Mouse (Mus musculus) ES-Bruce4 (cell line): ENCODE data around the gene Gm815. TPM values are rescaled to one million over a fixed set of nuclear protein-coding genes. Genes with fewer than 3 reads are reported as not detected.

Experiments
- H3K27ac ChIP-seq: 2 replicates; pipeline ENCODE4 v1.5.1; 2012; ENCODE audit warnings: low read length, inconsistent platforms; ENCODE audit not compliant: insufficient read depth
- H3K27me3 ChIP-seq: 2 replicates; pipeline ENCODE4 v1.6.1; 2012; ENCODE audit warnings: mild to moderate bottlenecking, low read length, inconsistent platforms; ENCODE audit not compliant: control insufficient read depth, poor library complexity, insufficient read depth, severe bottlenecking
- H3K36me3 ChIP-seq: 2 replicates; pipeline ENCODE4 v1.6.1; 2012; ENCODE audit warnings: inconsistent platforms, mild to moderate bottlenecking, low read length, moderate library complexity; ENCODE audit not compliant: control insufficient read depth, poor library complexity, insufficient read depth, severe bottlenecking
- H3K4me1 ChIP-seq: one replicate; pipeline ENCODE4 v1.8.1; 2011; ENCODE audit warnings: low read length; ENCODE audit not compliant: control insufficient read depth, insufficient read depth
- H3K4me3 ChIP-seq: 2 replicates; pipeline ENCODE4 v1.5.1; 2011; ENCODE audit warnings: low read depth, mild to moderate bottlenecking, low read length
- H3K9ac ChIP-seq: 2 replicates; pipeline ENCODE4 v1.6.1; 2012; ENCODE audit warnings: low read depth, mild to moderate bottlenecking, inconsistent platforms; ENCODE audit not compliant: poor library complexity, severe bottlenecking
- H3K9me3 ChIP-seq: replicated peaks from 2 replicates; pipeline ENCODE4 v1.6.1; 2012; ENCODE audit warnings: mild to moderate bottlenecking, low read length, inconsistent platforms; ENCODE audit not compliant: control insufficient read depth, poor library complexity, insufficient read depth, severe bottlenecking
- CTCF ChIP-seq: IDR thresholded peaks from one replicate; pipeline ENCODE4 v1.8.1; 2011; ENCODE audit warnings: low read depth, low read length
- EP300 ChIP-seq: IDR thresholded peaks from 2 replicates; pipeline ENCODE4 v1.6.1; 2011; ENCODE audit warnings: low read depth, low read length; ENCODE audit not compliant: insufficient read depth
- POLR2A ChIP-seq: IDR thresholded peaks from one replicate; pipeline ENCODE4 v1.8.1; 2011; ENCODE audit warnings: low read length; ENCODE audit not compliant: insufficient read depth
- polyA plus RNA-seq: library from polyadenylated mRNA; stranded (reverse); fragments of >200 nt; gene quantifications from 2 replicates; pipeline ENCODE4 v1.2.4, GENCODE M21; 2011; ENCODE audit warnings: low read depth; ENCODE audit not compliant: missing spikeins, insufficient read depth, insufficient read length

The Gm815 gene
- polyA plus RNA-seq, 1 experiment: not detected

GRCm38 (mm10) chr19:26851017-26851782, 34.5 kb upstream of the Gm815 start:
- H3K36me3 ChIP-seq: no peaks in the 10 kb centered on the region
- no peak for TF ChIP-seq EP300
- TF ChIP-seq POLR2A: no peak
- TF ChIP-seq CTCF: no peak
- H3K4me1 ChIP-seq: peaks cover 1% of the 10 kb centered on the region
- no peaks in the 10 kb centered on the region for H3K9me3 ChIP-seq
- H3K27me3 ChIP-seq: no peaks in the 10 kb centered on the region
- H3K4me3 ChIP-seq: no peak overlapping the region
- H3K9ac ChIP-seq: no peak overlapping the region
- no peak overlapping the region for H3K27ac ChIP-seq

GRCm38 (mm10) chr19:26852325-26852900, 33.3 kb upstream of the Gm815 start:
- Histone ChIP-seq H3K27ac (no peak overlapping the region), H3K9me3 (no peaks in the 10 kb centered on the region), H3K4me1 (peaks cover 1% of the 10 kb centered on the region), H3K9ac (no peak overlapping the region), H3K36me3 (no peaks in the 10 kb centered on the region), H3K27me3 (no peaks in the 10 kb centered on the region), H3K4me3 (no peak overlapping the region)
- TF ChIP-seq CTCF (no peak), POLR2A (no peak)

- H3K9me3 ChIP-seq: no peaks in the 10 kb centered on the region
- no peaks in the 10 kb centered on the region for H3K27me3 ChIP-seq
- no peak overlapping the region for H3K9ac ChIP-seq
- peaks cover 1% of the 10 kb centered on the region for H3K4me1 ChIP-seq
- H3K4me3 ChIP-seq: no peak overlapping the region
- H3K27ac ChIP-seq: no peak overlapping the region
- no peak for TF ChIP-seq POLR2A
- TF ChIP-seq CTCF: no peak
- TF ChIP-seq EP300: no peak
- no peaks in the 10 kb centered on the region for H3K36me3 ChIP-seq
Observed at GRCm38 (mm10) chr19:26853701-26854282, 31.9 kb upstream of the Gm815 start.

GRCm38 (mm10) chr19:26854661-26855060, 31.0 kb upstream of the Gm815 start:
- H3K4me1 ChIP-seq: peaks cover 1% of the 10 kb centered on the region
- no peaks in the 10 kb centered on the region for H3K36me3 ChIP-seq
- H3K27ac ChIP-seq: no peak overlapping the region
- TF ChIP-seq CTCF: no peak
- TF ChIP-seq POLR2A: no peak
- no peak overlapping the region for H3K4me3 ChIP-seq
- no peaks in the 10 kb centered on the region for H3K9me3 ChIP-seq
- no peaks in the 10 kb centered on the region for H3K27me3 ChIP-seq
- H3K9ac ChIP-seq: no peak overlapping the region

GRCm38 (mm10) chr19:26855152-26855551, 30.5 kb upstream of the Gm815 start:
- TF ChIP-seq CTCF (no peak), POLR2A (no peak), EP300 (no peak)
- Histone ChIP-seq H3K36me3 (no peaks in the 10 kb centered on the region), H3K4me1 (peaks cover 1% of the 10 kb centered on the region), H3K9me3 (no peaks in the 10 kb centered on the region), H3K27me3 (no peaks in the 10 kb centered on the region), H3K4me3 (no peak overlapping the region), H3K9ac (no peak overlapping the region), H3K27ac (no peak overlapping the region)

GRCm38 (mm10) chr19:26858427-26859194, 27.1 kb upstream of the Gm815 start:
- Histone ChIP-seq H3K27me3 (no peaks in the 10 kb centered on the region), H3K9me3 (no peaks in the 10 kb centered on the region), H3K27ac (no peak overlapping the region), H3K9ac (no peak overlapping the region), H3K36me3 (no peaks in the 10 kb centered on the region), H3K4me1 (no peaks in the 10 kb centered on the region), H3K4me3 (no peak overlapping the region)
- TF ChIP-seq EP300 (no peak), CTCF (no peak), POLR2A (no peak)
